Mouse (Mus musculus) CH12.LX (cell line): ENCODE measurements around the gene Arhgap42. TPM values are rescaled to one million over a fixed set of nuclear protein-coding genes. Genes with fewer than 3 reads are reported as not detected.

Experiments
- DNase-seq: peaks from one replicate; pipeline ENCODE4 v3.0.0-alpha.2; 2013; ENCODE audit errors: extremely low read depth
- H3K27ac ChIP-seq: 2 replicates; pipeline ENCODE4 v1.5.1; 2012; ENCODE audit warnings: low read depth, mild to moderate bottlenecking, control low read depth, moderate library complexity; ENCODE audit not compliant: insufficient read depth
- H3K27me3 ChIP-seq: replicated peaks from 2 replicates; pipeline ENCODE3; 2012; ENCODE audit warnings: inconsistent platforms
- H3K36me3 ChIP-seq, 2 experiments: replicated peaks in 1 of 2; 2 replicates each; pipeline versions ENCODE3 to v1.6.1; 2012; ENCODE audit warnings: inconsistent platforms in 1 of 2, low read length in 1 of 2, mild to moderate bottlenecking in 1 of 2, mixed read lengths in 1 of 2, moderate library complexity in 1 of 2; ENCODE audit not compliant: control insufficient read depth in 1 of 2, insufficient read depth in 1 of 2
- H3K4me1 ChIP-seq, 2 experiments: 2 replicates each; pipeline ENCODE4 v1.6.1; 2012; ENCODE audit warnings: inconsistent platforms in 1 of 2, moderate library complexity in 1 of 2; ENCODE audit not compliant: insufficient read depth in 2 of 2, control insufficient read depth in 1 of 2
- H3K4me2 ChIP-seq: 2 replicates; pipeline ENCODE4 v1.6.1; 2012; ENCODE audit warnings: low read depth, mild to moderate bottlenecking, control low read depth; ENCODE audit not compliant: poor library complexity, insufficient read depth, severe bottlenecking
- H3K4me3 ChIP-seq, 3 experiments: fragments of 150-350 bp in 1 of 3; sonication (generic) in 1 of 3; replicated peaks in 1 of 3; 2 replicates each; pipeline versions ENCODE3 to v1.5.1; 2011 to 2012; ENCODE audit warnings: low read depth in 2 of 3, low read length in 2 of 3, mild to moderate bottlenecking in 2 of 3, moderate library complexity in 2 of 3, control low read depth in 1 of 3, improper control_type of control experiment in 1 of 3, inconsistent platforms in 1 of 3, mixed read lengths in 1 of 3; ENCODE audit not compliant: poor library complexity in 1 of 3
- H3K79me2 ChIP-seq: replicated peaks from 2 replicates; pipeline ENCODE4 v1.6.1; 2012; ENCODE audit warnings: mild to moderate bottlenecking, moderate library complexity; ENCODE audit not compliant: control insufficient read depth, poor library complexity, insufficient read depth, severe bottlenecking; ENCODE audit errors: extremely low read depth
- H3K9ac ChIP-seq: 2 replicates; pipeline ENCODE4 v1.6.1; 2012; ENCODE audit warnings: low read depth, mild to moderate bottlenecking, control low read depth, moderate library complexity; ENCODE audit not compliant: insufficient read depth
- H3K9me3 ChIP-seq: replicated peaks from 2 replicates; pipeline ENCODE3; 2012; ENCODE audit warnings: low read length, inconsistent platforms, mixed read lengths
- CHD1 ChIP-seq: IDR thresholded peaks from 2 replicates; pipeline ENCODE4 v1.6.1; 2012; ENCODE audit warnings: low read depth, low read length, improper control_type of control experiment, inconsistent platforms
- ELF1 ChIP-seq: IDR thresholded peaks from 2 replicates; pipeline ENCODE4 v1.6.1; 2014; ENCODE audit warnings: low read depth, mild to moderate bottlenecking, inconsistent platforms, low read length, improper control_type of control experiment
- EP300 ChIP-seq: IDR thresholded peaks from 2 replicates; pipeline ENCODE4 v1.6.1; 2011; ENCODE audit warnings: low read length, improper control_type of control experiment
- GABPA ChIP-seq: IDR thresholded peaks from 2 replicates; pipeline ENCODE4 v1.6.1; 2012; ENCODE audit warnings: low read depth, low read length, improper control_type of control experiment, inconsistent platforms; ENCODE audit not compliant: insufficient replicate concordance
- HCFC1 ChIP-seq: IDR thresholded peaks from 2 replicates; pipeline ENCODE4 v1.6.1; 2012; ENCODE audit warnings: low read depth, mild to moderate bottlenecking, inconsistent platforms, low read length, improper control_type of control experiment
- IRF4 ChIP-seq: IDR thresholded peaks from 2 replicates; pipeline ENCODE4 v1.6.1; 2014; ENCODE audit warnings: low read depth, mild to moderate bottlenecking, inconsistent platforms, low read length, improper control_type of control experiment
- KAT2A ChIP-seq: IDR thresholded peaks from 2 replicates; pipeline ENCODE4 v1.6.1; 2012; ENCODE audit warnings: low read length, improper control_type of control experiment, inconsistent platforms; ENCODE audit not compliant: insufficient replicate concordance
- MYC ChIP-seq: IDR thresholded peaks from 2 replicates; pipeline ENCODE4 v1.6.1; 2011; ENCODE audit warnings: low read depth, mild to moderate bottlenecking, improper control_type of control experiment, low read length
- NELFE ChIP-seq: IDR thresholded peaks from 2 replicates; pipeline ENCODE4 v1.6.1; 2011; ENCODE audit warnings: low read depth, low read length, improper control_type of control experiment
- NRF1 ChIP-seq: IDR thresholded peaks from 2 replicates; pipeline ENCODE4 v1.6.1; 2014; ENCODE audit warnings: low read depth, mild to moderate bottlenecking, inconsistent platforms, low read length, improper control_type of control experiment, moderate library complexity
- POLR2A ChIP-seq: IDR thresholded peaks from 2 replicates; pipeline ENCODE4 v1.6.1; 2011; ENCODE audit warnings: low read depth, mild to moderate bottlenecking, improper control_type of control experiment, low read length
- SIN3A ChIP-seq: IDR thresholded peaks from 2 replicates; pipeline ENCODE4 v1.6.1; 2012; ENCODE audit warnings: low read length, improper control_type of control experiment, inconsistent platforms
- SMC3 ChIP-seq: IDR thresholded peaks from 2 replicates; pipeline ENCODE4 v1.6.1; 2011; ENCODE audit warnings: low read depth, low read length, improper control_type of control experiment
- TCF12 ChIP-seq: IDR thresholded peaks from 2 replicates; pipeline ENCODE4 v1.6.1; 2014; ENCODE audit warnings: low read depth, mild to moderate bottlenecking, inconsistent platforms, low read length, improper control_type of control experiment
- UBTF ChIP-seq: IDR thresholded peaks from 2 replicates; pipeline ENCODE4 v1.6.1; 2012; ENCODE audit warnings: low read depth, mild to moderate bottlenecking, inconsistent platforms, low read length, improper control_type of control experiment, moderate library complexity
- ZC3H11A ChIP-seq: IDR thresholded peaks from 2 replicates; pipeline ENCODE4 v1.6.1; 2012; ENCODE audit warnings: low read depth, mild to moderate bottlenecking, inconsistent platforms, low read length, improper control_type of control experiment
- ZKSCAN1 ChIP-seq: IDR thresholded peaks from 2 replicates; pipeline ENCODE4 v1.6.1; 2012; ENCODE audit warnings: low read depth, inconsistent platforms, low read length, improper control_type of control experiment, borderline replicate concordance
- ZNF384 ChIP-seq: IDR thresholded peaks from 2 replicates; pipeline ENCODE4 v1.6.1; 2012; ENCODE audit warnings: low read depth, low read length, improper control_type of control experiment, inconsistent platforms
- dilution Hi-C: fragments of 300-500 bp; cut with MboI; formaldehyde crosslinking; loops from 2 replicates; pipeline ENCODE4 v1.14.3; 2020; ENCODE audit warnings: low sequenced_read_pairs; ENCODE audit not compliant: extremely low pct_unique_long_range_greater_than_20kb, extremely low pct_ligation_motif_present
- in situ Hi-C: fragments of 300-500 bp; cut with MboI; formaldehyde crosslinking; loops from 3 replicates; pipeline ENCODE4 v1.14.3; 2019; ENCODE audit warnings: low sequenced_read_pairs, low pct_ligation_motif_present, low pct_unique_long_range_greater_than_20kb, mixed read lengths
- polyA plus RNA-seq: library from polyadenylated mRNA; unstranded; fragments of >175 nt; gene quantifications from 2 replicates; pipeline ENCODE4 v1.2.1, GENCODE M21; 2012; ENCODE audit warnings: low read depth; ENCODE audit not compliant: insufficient read length
- total RNA-seq, 2 experiments: library from RNA; depleted of rRNA; stranded (reverse); fragments of 300-350 nt in 1 of 2; fragments of >200 nt in 1 of 2; gene quantifications; 2 replicates each; pipeline ENCODE4 v1.2.3; 2012 to 2014

Arhgap42 gene
- total and polyA plus RNA-seq, 3 experiments: not detected

DNA sequence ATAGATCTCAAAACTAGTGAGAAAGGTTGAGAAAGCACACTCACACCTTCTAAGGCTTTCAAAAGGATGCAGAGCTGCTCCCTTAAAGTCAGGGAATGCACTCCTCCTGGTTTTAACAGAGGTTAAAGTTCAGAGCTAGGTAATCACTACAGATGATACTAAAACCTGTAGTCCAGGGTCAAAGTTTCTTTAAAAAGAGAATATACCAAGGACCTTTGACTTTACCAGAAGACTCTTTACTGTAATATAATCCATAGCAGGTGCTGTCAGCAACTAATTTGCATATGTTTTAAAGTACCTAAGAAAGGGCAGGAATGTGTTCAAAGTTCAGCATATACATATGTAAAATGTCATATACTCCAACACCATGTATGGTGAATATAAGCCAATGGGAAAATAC is 30.7 kb downstream of the Arhgap42 start:
- TF ChIP-seq ZNF384 (no peak), ELF1 (no peak), TCF12 (no peak), EP300 (no peak)
- no peak overlapping the region for H3K4me3 ChIP-seq
- no peaks in the 10 kb centered on the region for H3K36me3 ChIP-seq
- no peak overlapping the region for H3K9ac ChIP-seq
- H3K4me1 ChIP-seq: no peaks in the 10 kb centered on the region
- no peak overlapping the region for H3K27ac ChIP-seq
- dilution Hi-C loops (no loop called here), in situ Hi-C loops (no loop called here)
- no peaks in the 10 kb centered on the region for H3K79me2 ChIP-seq
- peaks cover 29% of the 10 kb centered on the region for H3K9me3 ChIP-seq
- H3K4me2 ChIP-seq: no peak overlapping the region
- H3K27me3 ChIP-seq: no peaks in the 10 kb centered on the region
- DNase-seq: no peak

DNA sequence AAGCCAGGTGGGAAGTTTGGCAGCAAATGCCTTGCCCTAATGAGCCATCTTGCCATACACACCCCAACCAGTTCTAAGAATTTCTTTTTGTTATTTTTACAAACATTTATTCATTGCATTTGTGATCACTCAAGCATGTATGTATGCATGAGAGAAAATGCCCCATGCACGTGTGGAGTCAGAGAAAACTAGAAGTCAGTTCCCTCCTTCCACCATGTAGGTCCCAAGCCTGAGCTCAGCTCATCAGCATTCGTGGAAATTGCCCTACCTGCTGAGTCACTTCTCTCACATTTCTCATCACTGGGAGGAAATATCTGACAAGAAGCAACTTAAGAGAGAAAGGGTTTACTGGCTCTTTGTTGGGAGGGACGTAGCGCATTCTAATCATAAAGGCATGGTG is 31.6 kb downstream of the Arhgap42 start:
- Histone ChIP-seq H3K9ac (no peak overlapping the region), H3K36me3 (no peaks in the 10 kb centered on the region), H3K4me1 (no peaks in the 10 kb centered on the region), H3K27ac (no peak overlapping the region), H3K27me3 (no peaks in the 10 kb centered on the region), H3K4me2 (no peak overlapping the region), H3K9me3 (peaks cover 31% of the 10 kb centered on the region), H3K79me2 (no peaks in the 10 kb centered on the region), H3K4me3 (no peak overlapping the region)
- DNase-seq: peak; percentile 1
- dilution Hi-C loops (no loop called here), in situ Hi-C loops (no loop called here)
- no peak for TF ChIP-seq UBTF
- TF ChIP-seq SMC3: no peak
- no peak for TF ChIP-seq NELFE
- no peak for TF ChIP-seq HCFC1
- TF ChIP-seq NRF1: no peak
- no peak for TF ChIP-seq KAT2A
- TF ChIP-seq IRF4: no peak
- no peak for TF ChIP-seq TCF12
- TF ChIP-seq MYC: no peak
- TF ChIP-seq CHD1: no peak
- no peak for TF ChIP-seq POLR2A
- TF ChIP-seq SIN3A: no peak
- no peak for TF ChIP-seq GABPA
- TF ChIP-seq ZKSCAN1: no peak
- TF ChIP-seq ZC3H11A: no peak
